Mouse (Mus musculus): Measurements from ENCODE around the gene Nr4a1. TPM values are rescaled to one million over a fixed set of nuclear protein-coding genes. Genes with fewer than 3 reads are reported as not detected.
A peak's percentile ranks its signal among the peaks of the same experiment; 100 is the strongest.

The Nr4a1 gene
- total and polyA plus RNA-seq, 3 experiments = 12.1 to 45.3 (median 23.8) TPM

- no peaks in the 10 kb centered on the region for H3K27me3 ChIP-seq (ENCODE audit: control insufficient read depth, insufficient read depth, low read length)
- no peak overlapping the region for H3K27ac ChIP-seq
- H3K36me3 ChIP-seq (ENCODE audit: control insufficient read depth, insufficient read depth, low read length) = no peaks in the 10 kb centered on the region
- no peak overlapping the region for H3K9ac ChIP-seq (ENCODE audit: low read depth, low read length)
- intact Hi-C loops (cut with DNase I) = no loop called here
- TF ChIP-seq EP300 (IDR thresholded peaks at IDR 0.05; ENCODE audit: insufficient read depth, low read depth, low read length) = no peak
- TF ChIP-seq POLR2A (IDR thresholded peaks at IDR 0.05; ENCODE audit: insufficient read depth, low read depth, low read length) = no peak
- TF ChIP-seq CTCF (IDR thresholded peaks at IDR 0.05) = no peak
- no peak overlapping the region for H3K4me3 ChIP-seq
- H3K79me2 ChIP-seq (replicated peaks; ENCODE audit: control insufficient read depth, insufficient read depth, low read length) = no peaks in the 10 kb centered on the region
- peaks cover 21% of the 10 kb centered on the region for H3K4me1 ChIP-seq (ENCODE audit: control insufficient read depth, insufficient read depth, low read length)
- DNase-seq = no peak
- 86% methylated on average over 5 of the region's 5 CpGs for WGBS
These were observed 68.0 kb downstream of the Nr4a1 start for GRCm38 (mm10) chr15:101322106-101322505.

- no peak overlapping the region for H3K9ac ChIP-seq (ENCODE audit: low read depth, low read length)
- peaks cover 19% of the 10 kb centered on the region for H3K4me1 ChIP-seq (ENCODE audit: control insufficient read depth, insufficient read depth, low read length)
- no peaks in the 10 kb centered on the region for H3K27me3 ChIP-seq (ENCODE audit: control insufficient read depth, insufficient read depth, low read length)
- WGBS = 90% methylated on average over 7 of the region's 7 CpGs
- TF ChIP-seq CTCF (IDR thresholded peaks at IDR 0.05) = no peak
- TF ChIP-seq EP300 (IDR thresholded peaks at IDR 0.05; ENCODE audit: insufficient read depth, low read depth, low read length) = no peak
- no peak for TF ChIP-seq POLR2A (IDR thresholded peaks at IDR 0.05; ENCODE audit: insufficient read depth, low read depth, low read length)
- no peak for DNase-seq
- H3K4me3 ChIP-seq = no peak overlapping the region
- no peaks in the 10 kb centered on the region for H3K36me3 ChIP-seq (ENCODE audit: control insufficient read depth, insufficient read depth, low read length)
- H3K27ac ChIP-seq = no peak overlapping the region
- H3K79me2 ChIP-seq (replicated peaks; ENCODE audit: control insufficient read depth, insufficient read depth, low read length) = no peaks in the 10 kb centered on the region
- intact Hi-C loops (cut with DNase I) = no loop called here
These were observed 68.6 kb downstream of the Nr4a1 start for GRCm38 (mm10) chr15:101322640-101323039.

- intact Hi-C loops (cut with DNase I) = no loop called here
- DNase-seq = no peak
- H3K4me3 ChIP-seq = no peak overlapping the region
- peaks cover 16% of the 10 kb centered on the region for H3K4me1 ChIP-seq (ENCODE audit: control insufficient read depth, insufficient read depth, low read length)
- H3K27me3 ChIP-seq (ENCODE audit: control insufficient read depth, insufficient read depth, low read length) = no peaks in the 10 kb centered on the region
- no peak overlapping the region for H3K27ac ChIP-seq
- WGBS = 96% methylated on average over 5 of the region's 5 CpGs
- H3K79me2 ChIP-seq (replicated peaks; ENCODE audit: control insufficient read depth, insufficient read depth, low read length) = no peaks in the 10 kb centered on the region
- H3K36me3 ChIP-seq (ENCODE audit: control insufficient read depth, insufficient read depth, low read length) = no peaks in the 10 kb centered on the region
- no peak overlapping the region for H3K9ac ChIP-seq (ENCODE audit: low read depth, low read length)
- TF ChIP-seq EP300 (IDR thresholded peaks at IDR 0.05; ENCODE audit: insufficient read depth, low read depth, low read length) (no peak), CTCF (IDR thresholded peaks at IDR 0.05) (peak; percentile 25; the same call in 1 of the 2 replicates), POLR2A (IDR thresholded peaks at IDR 0.05; ENCODE audit: insufficient read depth, low read depth, low read length) (no peak)
These were observed 69.4 kb downstream of the Nr4a1 start for GRCm38 (mm10) chr15:101323511-101323910.

Other genes starting within 250 kb of the Nr4a1 start
- gene Gm47841, start 206.9 kb upstream of the Nr4a1 start, total RNA-seq (2021) = not detected
- not detected in 2 replicates for gene Gm47841, start 206.9 kb upstream of the Nr4a1 start, polyA plus RNA-seq (2012; rRNA removed)
- 1 to 10 TPM in 1 of 2 experiments, under 1 TPM in 1; 0.86 to 1.3 TPM for gene Fignl2, start 175.7 kb upstream of the Nr4a1 start, total RNA-seq (2021)
- gene Fignl2, start 175.7 kb upstream of the Nr4a1 start, polyA plus RNA-seq (2012; rRNA removed) = 1.6 and 1.9 TPM in 2 replicates
- not detected for gene Ankrd33, start 138.5 kb upstream of the Nr4a1 start, total RNA-seq (2021)
- gene Ankrd33, start 138.5 kb upstream of the Nr4a1 start, polyA plus RNA-seq (2012; rRNA removed) = not detected in 2 replicates
- gene Acvrl1, start 125.7 kb upstream of the Nr4a1 start, total RNA-seq (2021) = 10 to 100 TPM; 24.1 to 29.5 TPM
- gene Acvrl1, start 125.7 kb upstream of the Nr4a1 start, polyA plus RNA-seq (2012; rRNA removed) = 35.0 and 39.7 TPM in 2 replicates
- 10 to 100 TPM in 1 of 2 experiments, 1 to 10 TPM in 1; 9.9 to 12.3 TPM for gene Acvr1b, start 80.2 kb upstream of the Nr4a1 start, total RNA-seq (2021)
- gene Acvr1b, start 80.2 kb upstream of the Nr4a1 start, polyA plus RNA-seq (2012; rRNA removed) = 15.3 and 19.3 TPM in 2 replicates
- gene Grasp, start 30.1 kb upstream of the Nr4a1 start, total RNA-seq (2021) = 10 to 100 TPM; 10.9 to 11.5 TPM
- 7.4 and 7.6 TPM in 2 replicates for gene Grasp, start 30.1 kb upstream of the Nr4a1 start, polyA plus RNA-seq (2012; rRNA removed)
- 10 to 100 TPM; 21.2 to 22.4 TPM for gene Atg101, start 30.0 kb downstream of the Nr4a1 start, total RNA-seq (2021)
- 26.4 and 29.3 TPM in 2 replicates for gene Atg101, start 30.0 kb downstream of the Nr4a1 start, polyA plus RNA-seq (2012; rRNA removed)
- 1 to 10 TPM in 1 of 2 experiments, under 1 TPM in 1; 0.70 to 1.1 TPM for gene 6030408B16Rik, start 38.9 kb downstream of the Nr4a1 start, total RNA-seq (2021)
- 2.5 and 6.3 TPM in 2 replicates for gene 6030408B16Rik, start 38.9 kb downstream of the Nr4a1 start, polyA plus RNA-seq (2012; rRNA removed)
- gene Krt80, start 115.9 kb downstream of the Nr4a1 start, total RNA-seq (2021) = 1 to 10 TPM; 2.2 to 2.8 TPM
- 2.0 and 3.2 TPM in 2 replicates for gene Krt80, start 115.9 kb downstream of the Nr4a1 start, polyA plus RNA-seq (2012; rRNA removed)
- 1 to 10 TPM; 2.5 to 3.1 TPM for gene Krt7, start 156.8 kb downstream of the Nr4a1 start, total RNA-seq (2021)
- 2.6 and 3.3 TPM in 2 replicates for gene Krt7, start 156.8 kb downstream of the Nr4a1 start, polyA plus RNA-seq (2012; rRNA removed)
- not detected for gene Krt87, start 184.5 kb downstream of the Nr4a1 start, total RNA-seq (2021)
- gene Krt87, start 184.5 kb downstream of the Nr4a1 start, polyA plus RNA-seq (2012; rRNA removed) = not detected in 2 replicates
- gene Krt88, start 193.5 kb downstream of the Nr4a1 start, total RNA-seq (2021) = not detected
- not detected in 2 replicates for gene Krt88, start 193.5 kb downstream of the Nr4a1 start, polyA plus RNA-seq (2012; rRNA removed)
- gene Krt81, start 209.5 kb downstream of the Nr4a1 start, total RNA-seq (2021) = not detected
- gene Krt81, start 209.5 kb downstream of the Nr4a1 start, polyA plus RNA-seq (2012; rRNA removed) = not detected in 2 replicates
- gene Krt86, start 219.2 kb downstream of the Nr4a1 start, total RNA-seq (2021) = not detected
- gene Krt86, start 219.2 kb downstream of the Nr4a1 start, polyA plus RNA-seq (2012; rRNA removed) = 0.12 TPM in 1 of 2 replicates, not detected in the other
- not detected for gene Krt83, start 237.2 kb downstream of the Nr4a1 start, total RNA-seq (2021)
- gene Krt83, start 237.2 kb downstream of the Nr4a1 start, polyA plus RNA-seq (2012; rRNA removed) = not detected in 2 replicates

Data from heart, adult 2 months (tissue).